Mouse (Mus musculus) left cerebral cortex, adult 6 months (tissue): ENCODE data around the gene Tmem116. TPM values are rescaled to one million over a fixed set of nuclear protein-coding genes. Genes with fewer than 3 reads are reported as not detected.

Source experiments
- long read RNA-seq, 2 experiments: library from polyadenylated mRNA; unstranded; transcript quantifications; one replicate each; pipeline ENCODE4 v2.0.0; 2019 to 2020
- polyA plus RNA-seq: library from polyadenylated mRNA; unstranded; fragments of <200 nt; fragmentation: Nextera tagmentation; gene quantifications from 2 replicates; pipeline ENCODE4 v1.2.3, GENCODE M21; 2021

Gene Tmem116
- 6.9 and 9.6 TPM in 2 replicates for polyA plus RNA-seq
- long read RNA-seq, experiment 1, partial matches to known transcripts, result 1 of 15 reads
- long read RNA-seq, experiment 1, other reads (novel, unspliced or antisense), result 14 of 15 reads
- long read RNA-seq, experiment 2, partial matches to known transcripts, result 2 of 14 reads
- long read RNA-seq, experiment 2, other reads (novel, unspliced or antisense), result 12 of 14 reads

GRCm38 (mm10) chr5:121451644-121452025 lies at the start of gene Tmem116:
TSS of gene Tmem116 (plus strand) at chr5:121451893.

GRCm38 (mm10) chr5:121452026-121452869 lies 555 bp downstream of the Tmem116 start, which contains the start of gene Erp29:
TSS of gene Erp29 (minus strand) at chr5:121452506.

GRCm38 (mm10) chr5:121503231-121503630 lies 51.5 kb downstream of the Tmem116 start, which contains the start of gene Adam1b:
TSS of gene Adam1b (minus strand) at chr5:121503435.

GRCm38 (mm10) chr5:121544910-121545792 lies 93.5 kb downstream of the Tmem116 start, which contains the start of the genes Adam1a and Gm42878:
TSS of gene Adam1a (minus strand) at chr5:121545482.
TSS of gene Gm42878 (minus strand) at chr5:121545482.

GRCm38 (mm10) chr5:121545793-121546529 lies 94.3 kb downstream of the Tmem116 start, which contains the start of gene Mapkapk5:
TSS of gene Mapkapk5 (minus strand) at chr5:121545905.

Other genes with a start within 250 kb of the Tmem116 start
- gene Rpl6, start 247.4 kb upstream of the Tmem116 start, polyA plus RNA-seq, result 891 and 960 TPM in 2 replicates
- 22.9 and 23.1 TPM in 2 replicates for gene Hectd4, start 231.7 kb upstream of the Tmem116 start, polyA plus RNA-seq
- gene Trafd1, start 66.3 kb upstream of the Tmem116 start, polyA plus RNA-seq, result 41.4 and 43.2 TPM in 2 replicates
- 27.8 and 36.8 TPM in 2 replicates for gene Naa25, start 54.0 kb upstream of the Tmem116 start, polyA plus RNA-seq
- gene Erp29, start 613 bp downstream of the Tmem116 start, polyA plus RNA-seq, result 150 and 166 TPM in 2 replicates
- gene Adam1b, start 51.5 kb downstream of the Tmem116 start, polyA plus RNA-seq, result not detected in 2 replicates
- 0.21 and 0.55 TPM in 2 replicates for gene Adam1a, start 93.6 kb downstream of the Tmem116 start, polyA plus RNA-seq
- not detected in 2 replicates for gene Gm42878, start 93.6 kb downstream of the Tmem116 start, polyA plus RNA-seq
- 13.5 and 15.4 TPM in 2 replicates for gene Mapkapk5, start 94.0 kb downstream of the Tmem116 start, polyA plus RNA-seq
- 80.3 and 88.1 TPM in 2 replicates for gene Aldh2, start 141.9 kb downstream of the Tmem116 start, polyA plus RNA-seq
- gene Acad12, start 167.0 kb downstream of the Tmem116 start, polyA plus RNA-seq, result 1.8 and 2.5 TPM in 2 replicates
- 1.2 TPM in 2 replicates for gene Acad10, start 208.6 kb downstream of the Tmem116 start, polyA plus RNA-seq
- gene Brap, start 208.7 kb downstream of the Tmem116 start, polyA plus RNA-seq, result 16.7 and 35.1 TPM in 2 replicates